Mouse (Mus musculus) macrophage (primary cell): ENCODE results near the gene Gm5460. TPM values are rescaled to one million over a fixed set of nuclear protein-coding genes. Genes with fewer than 3 reads are reported as not detected.

Experiments
- H3K27ac ChIP-seq: fragments of 350-480 bp; formaldehyde crosslinking; 2 replicates; pipeline ENCODE4 v1.9.0; 2021
- H3K36me3 ChIP-seq: fragments of 350-480 bp; formaldehyde crosslinking; 2 replicates; pipeline ENCODE4 v1.9.0; 2021; ENCODE audit errors: inconsistent target
- H3K4me3 ChIP-seq: fragments of 350-480 bp; formaldehyde crosslinking; 2 replicates; pipeline ENCODE4 v1.9.0; 2021; ENCODE audit errors: inconsistent target
- H3K79me2 ChIP-seq: fragments of 350-480 bp; formaldehyde crosslinking; 2 replicates; pipeline ENCODE4 v1.9.0; 2021; ENCODE audit errors: inconsistent target
- WGBS: methylation state at CpG from one replicate; pipeline ENCODE4 v1.1.7; 2026; ENCODE audit warnings: inconsistent platforms; ENCODE audit not compliant: missing documents; 5-methylcytosine and 5-hydroxymethylcytosine counted together
- polyA plus RNA-seq: library from polyadenylated mRNA; stranded (reverse); fragments of 250-400 nt; gene quantifications from 3 replicates; pipeline ENCODE4 v1.2.4, GENCODE M21; 2018; ENCODE audit warnings: inconsistent platforms
- total RNA-seq, 78 experiments: library from RNA; depleted of rRNA; stranded (reverse); fragments of 250-400 nt; gene quantifications; 1 replicate in 9 of 78; 2 replicates in 24 of 78; 3 replicates in 43 of 78; 4 replicates in 2 of 78; pipeline ENCODE4 v1.2.4; 2018; ENCODE audit warnings: inconsistent platforms in 56 of 78

Gm5460 gene
- total RNA-seq (2018; cell fraction: chromatin; rRNA removed): not detected
- total RNA-seq (2018; cell fraction: cytosol; rRNA removed): not detected
- total RNA-seq (2018; cell fraction: nucleus; rRNA removed): not detected
- polyA plus RNA-seq: not detected in 3 replicates

DNA sequence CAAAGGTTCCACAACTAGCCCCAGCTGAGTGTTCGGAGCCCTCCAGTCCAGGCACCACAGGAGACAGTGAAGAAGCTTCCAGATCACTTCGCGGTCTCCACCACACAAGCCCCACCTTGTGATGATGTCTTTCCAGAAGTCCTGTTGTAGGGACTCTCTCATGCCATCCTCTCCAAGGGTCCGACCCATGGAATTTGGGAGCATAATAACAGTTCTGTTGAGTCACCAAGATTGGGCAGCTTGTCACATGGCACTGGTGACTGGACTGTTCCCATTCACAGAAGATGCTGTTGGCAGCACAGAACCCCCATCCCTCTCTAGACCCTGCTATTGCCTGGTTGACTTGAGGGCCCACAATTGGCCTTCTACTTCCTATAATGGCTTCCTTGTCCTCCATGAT is at the start of gene Gm5460:
Gene Gm5460 (plus strand): TSS at position 378 of the 400 bp plus-strand sequence.
- H3K36me3 ChIP-seq: no peaks in the 10 kb centered on the region
- H3K79me2 ChIP-seq: no peaks in the 10 kb centered on the region
- no peak within 1 kb of the TSS for H3K27ac ChIP-seq
- no peak within 1 kb of the TSS for H3K4me3 ChIP-seq
- 87% methylated on average over 4 of the region's 4 CpGs for WGBS

DNA sequence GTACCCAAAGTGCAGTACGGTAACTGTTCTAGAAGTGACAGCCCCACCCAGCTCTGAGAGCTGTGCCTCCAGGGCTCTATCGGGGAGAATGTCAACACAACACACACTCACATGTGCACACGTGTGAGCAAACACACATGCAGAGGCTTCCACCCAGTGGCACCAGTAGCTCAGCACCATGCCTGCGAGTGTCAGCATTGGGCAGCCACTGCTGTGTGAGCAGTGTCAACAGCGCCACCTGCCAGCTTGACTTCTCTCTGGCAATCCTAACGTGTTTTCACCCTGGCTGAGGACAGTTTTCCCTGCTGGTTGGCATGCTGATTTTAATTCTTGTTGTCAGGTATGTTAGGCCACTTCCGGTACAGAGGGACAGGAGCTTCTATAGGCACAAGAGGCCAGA is 43.9 kb upstream of the Gm5460 start:
- Histone ChIP-seq H3K79me2 (no peaks in the 10 kb centered on the region), H3K36me3 (no peaks in the 10 kb centered on the region), H3K4me3 (no peak overlapping the region), H3K27ac (no peak overlapping the region)
- 68% methylated on average over 7 of the region's 7 CpGs for WGBS

DNA sequence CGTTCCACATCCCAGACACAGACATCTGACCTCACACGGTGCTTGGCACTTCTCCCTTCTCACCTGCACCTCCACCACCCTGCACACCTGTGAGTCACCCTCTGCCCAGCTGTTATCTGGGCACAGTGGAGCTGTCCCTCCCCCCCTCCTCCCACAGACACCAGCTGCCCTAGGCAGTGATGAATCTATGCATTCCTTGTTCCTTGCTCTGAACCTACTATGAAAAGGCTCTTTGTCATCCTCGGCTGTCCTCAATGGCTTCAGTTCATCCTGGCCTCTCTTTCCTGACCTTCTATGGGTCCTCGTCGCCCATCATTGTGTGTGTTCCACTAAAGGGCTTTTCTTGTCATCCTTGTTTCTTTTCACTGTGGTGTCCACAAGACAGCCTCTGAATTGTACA is 41.8 kb upstream of the Gm5460 start:
- no peaks in the 10 kb centered on the region for H3K36me3 ChIP-seq
- 75% methylated on average over 5 of the region's 5 CpGs for WGBS
- H3K27ac ChIP-seq: no peak overlapping the region
- no peaks in the 10 kb centered on the region for H3K79me2 ChIP-seq
- no peak overlapping the region for H3K4me3 ChIP-seq

DNA sequence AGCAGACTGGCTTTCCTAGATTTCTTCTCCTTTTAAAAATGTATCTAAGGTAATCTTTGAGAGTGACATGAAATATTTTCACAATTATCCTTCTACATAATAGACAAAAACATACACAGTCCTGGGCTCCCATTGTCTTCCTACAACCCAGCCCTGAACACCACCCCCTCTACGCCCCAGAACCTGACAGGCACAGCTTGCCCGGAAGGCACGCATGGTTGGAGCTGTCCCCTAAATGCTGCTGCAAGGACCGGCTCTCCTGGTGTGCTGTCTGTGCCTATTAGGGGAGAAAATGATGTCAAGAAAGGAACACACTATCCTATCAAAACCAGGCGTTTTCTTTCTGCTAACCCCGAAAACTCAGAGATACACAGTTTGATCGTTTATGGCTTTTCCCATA is 38.8 kb upstream of the Gm5460 start:
- no peaks in the 10 kb centered on the region for H3K36me3 ChIP-seq
- 52% methylated on average over 7 of the region's 7 CpGs for WGBS
- H3K79me2 ChIP-seq: no peaks in the 10 kb centered on the region
- no peak overlapping the region for H3K27ac ChIP-seq
- no peak overlapping the region for H3K4me3 ChIP-seq

DNA sequence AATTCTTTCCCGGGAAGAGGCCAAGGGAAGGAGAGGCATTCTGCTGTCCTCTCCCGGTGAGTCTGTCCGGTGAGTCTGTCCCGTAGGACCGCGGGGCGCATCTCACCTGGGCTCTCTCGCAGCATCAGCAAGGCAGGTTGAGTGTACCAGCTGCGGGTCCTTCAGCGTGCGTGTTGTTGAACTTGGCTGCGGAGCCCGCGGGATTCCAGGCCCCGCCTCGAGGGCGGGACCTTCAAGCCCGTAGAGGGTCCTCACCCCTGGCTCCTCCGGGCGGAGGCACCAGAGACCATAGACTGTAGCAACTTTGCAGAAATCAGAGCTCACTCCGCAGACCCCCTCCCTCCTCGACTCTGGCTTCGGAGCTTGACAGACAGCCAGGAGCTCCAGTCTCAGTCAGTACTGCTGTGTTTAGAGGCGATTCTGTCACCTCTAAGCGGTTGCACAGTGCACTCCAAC is 37.9 kb upstream of the Gm5460 start, which contains the start of gene Zfp488:
Gene Zfp488 (minus strand): TSS at position 161 of the 456 bp plus-strand sequence.
- no peaks in the 10 kb centered on the region for H3K79me2 ChIP-seq
- H3K4me3 ChIP-seq: no peak within 1 kb of the TSS
- WGBS: 9% methylated on average over 25 of the region's 25 CpGs
- H3K27ac ChIP-seq: no peak within 1 kb of the TSS
- no peaks in the 10 kb centered on the region for H3K36me3 ChIP-seq

DNA sequence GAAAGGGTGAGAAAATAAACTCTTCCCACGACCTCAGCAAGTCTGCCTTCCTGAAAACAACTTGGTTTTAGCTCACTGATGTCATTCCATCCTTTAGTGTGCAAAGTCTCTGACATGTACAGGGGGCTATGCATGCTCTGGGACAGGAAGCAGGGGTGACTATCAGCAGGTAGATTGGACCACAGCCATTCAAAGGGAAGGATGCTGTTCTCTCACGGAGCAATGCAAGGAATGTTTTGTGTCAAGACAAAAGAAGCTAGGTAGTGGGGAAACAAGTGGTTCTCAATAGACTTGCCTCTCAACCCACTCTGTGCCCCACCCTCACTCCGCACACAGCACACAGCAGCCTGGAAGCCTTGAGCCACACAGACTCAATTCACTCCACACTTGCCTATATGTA is 27.4 kb upstream of the Gm5460 start:
- Histone ChIP-seq H3K27ac (no peak overlapping the region), H3K36me3 (no peaks in the 10 kb centered on the region), H3K4me3 (no peak overlapping the region), H3K79me2 (no peaks in the 10 kb centered on the region)
- WGBS: 52% methylated on average over 3 of the region's 3 CpGs

DNA sequence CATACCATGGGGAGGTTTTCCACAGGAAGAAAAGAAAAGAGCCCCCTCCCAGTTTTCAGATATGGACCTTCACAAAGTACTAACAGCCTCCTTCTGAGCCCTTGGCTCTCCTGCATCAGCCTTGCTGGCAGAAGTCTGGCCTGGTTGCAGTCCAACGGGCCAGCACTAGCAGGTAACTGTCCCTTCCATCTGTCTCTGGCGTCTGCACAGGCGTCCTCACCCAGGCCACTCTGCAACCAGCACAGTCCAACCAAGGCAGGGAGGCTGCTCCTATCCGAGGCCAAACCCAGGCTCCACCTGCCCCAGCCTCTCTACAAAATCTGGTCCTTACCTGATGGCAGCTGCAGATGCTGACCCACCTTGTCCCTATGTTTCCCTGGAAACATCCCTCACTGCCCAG is 24.6 kb upstream of the Gm5460 start:
- Histone ChIP-seq H3K79me2 (no peaks in the 10 kb centered on the region), H3K27ac (no peak overlapping the region), H3K36me3 (no peaks in the 10 kb centered on the region), H3K4me3 (no peak overlapping the region)
- WGBS: 76% methylated on average over 4 of the region's 4 CpGs

DNA sequence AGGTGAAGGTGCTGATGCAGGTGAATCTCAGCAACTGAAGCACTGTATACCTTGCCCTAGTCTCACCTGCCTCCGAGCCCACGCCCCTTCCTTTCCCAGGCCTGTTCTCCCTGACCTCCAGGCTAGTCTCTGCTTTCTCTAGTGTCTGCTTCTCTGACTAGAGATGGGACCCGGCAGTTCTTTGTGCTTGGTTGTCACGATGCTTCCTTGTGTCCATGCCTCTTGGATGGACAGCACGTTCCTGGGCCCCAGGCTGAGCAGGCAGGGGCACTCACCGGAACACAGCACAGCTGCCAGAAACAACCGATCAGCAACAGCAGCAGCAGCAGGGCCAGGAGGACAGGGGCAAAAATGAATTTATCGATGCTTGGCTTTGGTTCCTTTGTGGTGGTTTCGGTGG is 23.5 kb upstream of the Gm5460 start:
- H3K79me2 ChIP-seq: no peaks in the 10 kb centered on the region
- no peak overlapping the region for H3K27ac ChIP-seq
- WGBS: 86% methylated on average over 8 of the region's 9 CpGs
- no peak overlapping the region for H3K4me3 ChIP-seq
- H3K36me3 ChIP-seq: no peaks in the 10 kb centered on the region

DNA sequence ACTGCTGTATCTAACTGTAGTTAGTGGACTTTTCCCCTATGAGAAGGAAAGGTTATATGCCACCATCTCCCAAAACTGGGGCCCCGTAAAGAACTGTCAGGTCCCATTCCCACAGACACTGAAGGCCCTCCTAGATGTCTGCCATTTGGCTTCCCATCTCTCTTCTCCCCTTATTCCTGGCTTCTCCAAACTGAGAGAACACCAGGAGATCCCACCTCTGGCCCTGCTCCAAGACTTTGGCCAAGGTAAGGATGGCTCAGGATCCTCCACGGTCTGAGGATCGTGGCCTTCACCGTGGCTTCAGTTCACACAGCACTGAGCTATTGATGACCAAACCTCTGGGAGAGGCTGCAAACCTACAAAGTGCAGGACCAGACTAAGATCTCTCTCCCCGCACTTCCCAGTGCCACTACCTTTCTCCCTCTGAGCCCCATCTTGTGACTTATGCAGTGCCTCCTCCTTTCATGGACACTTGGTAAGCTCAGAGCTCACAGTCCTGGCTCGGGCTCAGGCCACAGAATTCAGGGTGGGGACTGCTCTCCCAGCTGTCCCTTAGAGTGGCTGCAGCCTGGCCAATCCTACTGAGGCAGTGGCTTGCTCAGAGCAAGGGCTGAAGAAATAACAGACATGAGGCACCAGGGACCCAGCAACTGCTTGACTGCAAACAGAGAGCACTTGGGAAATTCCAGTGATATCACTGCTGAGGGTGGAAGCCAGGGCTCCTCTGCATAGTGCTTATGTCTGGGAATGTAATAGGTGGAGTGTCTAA is 22.9 kb upstream of the Gm5460 start:
- 89% methylated on average over 6 of the region's 6 CpGs for WGBS
- H3K36me3 ChIP-seq: no peaks in the 10 kb centered on the region
- H3K79me2 ChIP-seq: no peaks in the 10 kb centered on the region
- no peak overlapping the region for H3K27ac ChIP-seq
- H3K4me3 ChIP-seq: no peak overlapping the region

DNA sequence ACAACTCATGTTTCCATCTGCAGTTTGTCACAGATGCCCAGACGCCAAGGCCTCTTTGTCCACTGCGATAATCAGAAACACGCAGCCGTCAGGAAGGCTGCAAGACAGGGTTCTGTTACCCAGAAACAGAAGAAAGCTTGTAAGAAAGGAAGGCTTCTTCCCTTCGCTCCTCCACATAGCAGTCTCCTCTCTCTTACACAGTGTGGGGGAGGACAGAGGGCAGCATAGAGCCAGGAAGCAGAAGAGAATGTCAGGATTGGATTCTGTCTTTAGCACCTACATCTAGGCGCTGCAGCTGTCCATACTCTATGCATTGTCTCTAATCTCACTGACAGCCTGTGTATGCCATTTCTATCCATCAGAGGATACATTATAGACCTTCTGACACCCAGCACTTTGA is 19.1 kb upstream of the Gm5460 start:
- Histone ChIP-seq H3K4me3 (no peak overlapping the region), H3K79me2 (no peaks in the 10 kb centered on the region), H3K36me3 (no peaks in the 10 kb centered on the region), H3K27ac (no peak overlapping the region)
- 78% methylated on average over 6 of the region's 6 CpGs for WGBS

DNA sequence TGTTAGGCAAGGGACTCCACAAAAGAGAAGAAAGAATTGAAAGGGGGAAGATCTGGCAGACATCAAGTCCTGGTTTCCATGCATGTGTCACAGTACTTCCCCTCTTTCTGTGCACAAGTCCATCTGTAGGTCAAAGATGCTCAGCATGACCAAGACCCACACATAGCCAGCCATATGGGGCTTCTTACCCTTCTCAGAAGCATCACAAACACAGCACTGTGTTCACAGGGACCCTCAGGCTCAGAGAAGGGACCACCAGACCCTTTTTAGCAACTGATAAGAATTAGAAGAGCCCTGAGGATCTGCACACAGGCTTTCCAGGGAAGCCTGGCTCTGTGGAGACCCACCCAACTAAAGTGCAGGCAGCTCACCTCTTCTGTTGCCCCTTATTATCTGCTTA is 16.5 kb upstream of the Gm5460 start:
- Histone ChIP-seq H3K79me2 (no peaks in the 10 kb centered on the region), H3K4me3 (no peak overlapping the region), H3K36me3 (no peaks in the 10 kb centered on the region)

DNA sequence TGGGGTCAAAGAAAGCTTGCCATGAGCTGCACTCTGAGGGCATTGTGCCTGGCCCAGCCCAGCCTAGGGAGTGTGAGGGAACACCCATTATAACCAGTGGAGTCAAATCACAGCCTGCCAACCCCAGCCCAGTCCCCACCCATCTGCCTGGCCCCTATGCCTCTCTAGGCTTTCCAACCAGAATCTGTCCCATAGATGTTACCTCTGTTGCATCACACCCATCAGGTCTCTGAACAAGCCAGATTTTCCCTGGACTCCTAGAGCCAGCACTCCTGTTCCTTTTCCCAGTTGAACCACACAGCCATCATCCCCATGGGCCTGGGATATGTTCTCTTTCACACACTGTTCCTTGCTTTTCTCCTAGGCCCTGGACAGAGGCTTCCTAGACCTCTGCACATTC is 15.1 kb upstream of the Gm5460 start:
- Histone ChIP-seq H3K27ac (no peak overlapping the region), H3K79me2 (no peaks in the 10 kb centered on the region), H3K4me3 (no peak overlapping the region), H3K36me3 (no peaks in the 10 kb centered on the region)

More for the DNA sequence above, 16.5 kb upstream of the Gm5460 start:
- no peak overlapping the region for H3K27ac ChIP-seq

DNA sequence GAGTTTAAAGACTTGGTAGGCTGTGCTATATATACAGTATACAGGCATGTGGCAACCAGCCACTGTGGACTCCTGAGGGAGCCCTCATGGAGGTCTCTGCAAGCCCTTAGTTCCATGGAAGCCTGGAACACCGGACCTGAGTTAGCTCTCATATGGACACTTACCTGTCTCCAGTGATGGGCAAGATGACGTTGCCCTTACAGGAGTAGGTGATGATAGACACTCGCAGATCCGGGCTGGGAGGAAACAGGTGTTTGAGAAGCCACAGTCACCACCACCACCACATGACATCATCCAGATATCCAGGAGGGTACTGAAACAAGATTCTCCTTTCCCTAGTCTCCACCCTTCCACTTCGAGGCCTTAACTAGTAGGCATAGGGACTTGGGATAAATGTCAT is 14.2 kb upstream of the Gm5460 start:
- H3K36me3 ChIP-seq: no peaks in the 10 kb centered on the region
- no peaks in the 10 kb centered on the region for H3K79me2 ChIP-seq
- 72% methylated on average over 5 of the region's 5 CpGs for WGBS
- H3K27ac ChIP-seq: no peak overlapping the region
- no peak overlapping the region for H3K4me3 ChIP-seq

DNA sequence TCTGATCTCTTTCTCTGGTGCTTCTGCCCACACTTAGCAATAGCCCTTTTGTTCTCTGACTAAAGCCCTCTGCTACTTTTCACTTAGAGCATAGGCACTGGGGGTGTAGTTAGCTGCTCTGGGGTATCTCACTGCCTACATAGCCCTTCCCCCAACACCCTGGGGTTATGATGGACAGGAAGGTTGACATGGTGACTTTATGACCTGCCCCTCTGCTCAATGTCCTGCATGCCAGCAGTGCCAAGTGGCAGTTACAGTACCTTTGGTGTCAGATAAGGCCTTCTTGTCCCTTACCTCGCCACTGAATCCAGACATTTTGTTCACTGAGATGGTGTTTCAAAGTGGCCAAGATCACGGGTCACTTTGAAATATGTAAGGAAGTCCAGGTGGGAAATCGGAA is 1.5 kb upstream of the Gm5460 start, which contains the start of gene Gm30083:
Gene Gm30083 (minus strand): TSS at position 120 of the 400 bp plus-strand sequence.
- no peaks in the 10 kb centered on the region for H3K36me3 ChIP-seq
- no peaks in the 10 kb centered on the region for H3K79me2 ChIP-seq
- no peak within 1 kb of the TSS for H3K27ac ChIP-seq
- WGBS: 91% methylated on average over 3 of the region's 3 CpGs
- H3K4me3 ChIP-seq: no peak within 1 kb of the TSS

DNA sequence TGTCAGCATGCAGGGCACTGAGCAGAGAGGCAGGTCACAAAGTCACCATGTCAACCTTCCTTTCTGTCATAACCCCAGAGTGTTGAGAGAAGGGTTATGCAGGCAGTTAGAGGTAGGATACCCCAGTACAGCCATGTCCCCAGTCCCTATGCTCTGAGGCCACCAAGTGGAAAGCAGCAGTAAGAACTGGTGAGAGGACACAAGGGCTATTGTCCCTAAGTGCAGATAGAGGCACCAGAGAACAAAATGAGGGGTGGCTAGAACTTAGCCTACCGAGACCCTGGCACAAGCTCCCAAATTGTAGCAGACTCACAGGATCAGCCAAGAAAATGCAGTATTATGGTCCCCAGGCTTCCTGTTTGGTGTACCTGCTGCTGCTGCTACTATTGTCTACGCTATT is 380 bp downstream of the Gm5460 start:
- WGBS: 95% methylated on average over 2 of the region's 2 CpGs
- Histone ChIP-seq H3K79me2 (no peaks in the 10 kb centered on the region), H3K4me3 (no peak overlapping the region), H3K36me3 (no peaks in the 10 kb centered on the region), H3K27ac (no peak overlapping the region)

DNA sequence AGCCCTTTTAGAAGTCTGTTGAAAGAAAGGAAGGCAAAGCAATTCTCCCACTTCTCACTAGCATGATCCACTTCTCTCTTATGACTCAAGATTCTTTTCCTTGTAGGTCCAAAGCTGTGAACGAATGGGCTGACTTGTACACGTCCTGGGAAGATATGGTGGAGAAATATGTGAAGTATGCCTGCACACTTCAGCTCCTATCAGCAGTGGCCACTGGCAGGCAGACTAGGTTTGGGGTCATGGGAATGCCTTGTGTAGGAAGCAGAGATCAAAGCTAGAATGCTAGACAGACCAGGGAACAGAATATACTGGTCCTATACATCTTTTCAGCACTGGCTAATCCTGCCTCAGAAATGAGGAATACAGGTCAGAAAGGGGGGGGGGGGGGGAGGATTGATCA is 10.2 kb downstream of the Gm5460 start:
- H3K79me2 ChIP-seq: no peaks in the 10 kb centered on the region
- H3K27ac ChIP-seq: no peak overlapping the region
- H3K4me3 ChIP-seq: no peak overlapping the region
- WGBS: 88% methylated on average over 2 of the region's 2 CpGs
- no peaks in the 10 kb centered on the region for H3K36me3 ChIP-seq
